Mouse (Mus musculus) brain, embryonic 14.5 days (tissue): ENCODE measurements around the gene Nle1.

Source experiments
- CTCF ChIP-seq: fragments of 200-500 bp; IDR thresholded peaks from 2 replicates; pipeline ENCODE4 v1.5.1; 2012; ENCODE audit warnings: inconsistent platforms, mild to moderate bottlenecking, moderate library complexity, borderline replicate concordance; ENCODE audit not compliant: insufficient read depth, insufficient read length; ENCODE audit errors: extremely low read depth
- POLR2A ChIP-seq: fragments of 200-500 bp; IDR thresholded peaks from 2 replicates; pipeline ENCODE4 v1.6.1; 2012; ENCODE audit warnings: mild to moderate bottlenecking, inconsistent platforms, borderline replicate concordance; ENCODE audit not compliant: poor library complexity, insufficient read depth, insufficient read length, severe bottlenecking; ENCODE audit errors: extremely low read depth

DNA sequence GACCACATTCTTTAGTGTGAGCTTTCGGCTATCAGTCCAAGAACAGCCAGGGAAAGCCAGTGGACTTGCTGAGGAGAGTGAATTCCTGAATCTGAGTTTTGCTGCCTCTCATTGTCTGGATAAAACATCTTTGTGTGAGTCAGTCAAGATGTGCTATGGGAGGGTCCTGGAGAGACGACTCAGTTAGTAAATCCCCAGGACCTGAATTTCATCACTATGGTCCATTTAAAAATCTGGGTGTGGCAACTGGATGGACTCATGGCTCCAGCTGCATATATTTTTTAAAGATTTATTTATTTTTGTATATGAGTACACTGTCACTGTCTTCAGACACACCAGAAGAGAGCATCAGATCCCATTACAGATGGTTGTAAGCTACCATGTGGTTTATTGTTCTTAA is 37.4 kb upstream of the Nle1 start:
- TF ChIP-seq POLR2A (no peak), CTCF (no peak)
